Mouse (Mus musculus) spleen, adult 2 months (tissue): ENCODE measurements around the gene Mrpl27. TPM values are rescaled to one million over a fixed set of nuclear protein-coding genes. Genes with fewer than 3 reads are reported as not detected.

Experiments used
- DNase-seq, 2 experiments: peaks; one replicate each; pipeline versions ENCODE4 v3.0.0 to v3.0.0-alpha.2; 2012 to 2021; ENCODE audit warnings: low spot score in 2 of 2, low read depth in 1 of 2
- H3K27ac ChIP-seq: fragments of 200-500 bp; 2 replicates; pipeline ENCODE4 v1.5.1; 2012; ENCODE audit warnings: low read length, inconsistent platforms; ENCODE audit not compliant: insufficient read depth
- H3K27me3 ChIP-seq: fragments of 200-500 bp; 2 replicates; pipeline ENCODE4 v1.6.1; 2012; ENCODE audit warnings: mild to moderate bottlenecking, moderate library complexity, low read length, inconsistent platforms; ENCODE audit not compliant: control insufficient read depth, insufficient read depth
- H3K36me3 ChIP-seq: fragments of 200-500 bp; 2 replicates; pipeline ENCODE4 v1.6.1; 2012; ENCODE audit warnings: mild to moderate bottlenecking, low read length, inconsistent platforms; ENCODE audit not compliant: control insufficient read depth, insufficient read depth
- H3K4me1 ChIP-seq: fragments of 200-500 bp; 2 replicates; pipeline ENCODE4 v1.6.1; 2011; ENCODE audit warnings: inconsistent platforms; ENCODE audit not compliant: control insufficient read depth, insufficient read depth, insufficient read length
- H3K4me3 ChIP-seq: fragments of 200-500 bp; 2 replicates; pipeline ENCODE4 v1.5.1; 2011; ENCODE audit warnings: mild to moderate bottlenecking, inconsistent platforms; ENCODE audit not compliant: insufficient read depth, insufficient read length; ENCODE audit errors: extremely low read depth
- CTCF ChIP-seq: fragments of 200-500 bp; IDR thresholded peaks from 2 replicates; pipeline ENCODE4 v1.5.1; 2011; ENCODE audit warnings: mild to moderate bottlenecking, inconsistent platforms; ENCODE audit not compliant: insufficient read depth, insufficient read length, insufficient replicate concordance; ENCODE audit errors: extremely low read depth
- POLR2A ChIP-seq: fragments of 200-500 bp; IDR thresholded peaks from 2 replicates; pipeline ENCODE4 v1.6.1; 2011; ENCODE audit warnings: low read depth, low read length, inconsistent platforms
- WGBS: fragments of 180-500 bp; shearing (Covaris S2); methylation state at CpG from one replicate; pipeline ENCODE4 v1.1.7; 2018; 5-methylcytosine and 5-hydroxymethylcytosine counted together
- polyA plus RNA-seq: library from polyadenylated mRNA; depleted of rRNA; stranded (reverse); fragments of >200 nt; gene quantifications from 2 replicates; pipeline ENCODE4 v1.2.3, GENCODE M21; 2012; rRNA removed

Gene Mrpl27
- polyA plus RNA-seq = 11.9 and 14.2 TPM in 2 replicates

DNA sequence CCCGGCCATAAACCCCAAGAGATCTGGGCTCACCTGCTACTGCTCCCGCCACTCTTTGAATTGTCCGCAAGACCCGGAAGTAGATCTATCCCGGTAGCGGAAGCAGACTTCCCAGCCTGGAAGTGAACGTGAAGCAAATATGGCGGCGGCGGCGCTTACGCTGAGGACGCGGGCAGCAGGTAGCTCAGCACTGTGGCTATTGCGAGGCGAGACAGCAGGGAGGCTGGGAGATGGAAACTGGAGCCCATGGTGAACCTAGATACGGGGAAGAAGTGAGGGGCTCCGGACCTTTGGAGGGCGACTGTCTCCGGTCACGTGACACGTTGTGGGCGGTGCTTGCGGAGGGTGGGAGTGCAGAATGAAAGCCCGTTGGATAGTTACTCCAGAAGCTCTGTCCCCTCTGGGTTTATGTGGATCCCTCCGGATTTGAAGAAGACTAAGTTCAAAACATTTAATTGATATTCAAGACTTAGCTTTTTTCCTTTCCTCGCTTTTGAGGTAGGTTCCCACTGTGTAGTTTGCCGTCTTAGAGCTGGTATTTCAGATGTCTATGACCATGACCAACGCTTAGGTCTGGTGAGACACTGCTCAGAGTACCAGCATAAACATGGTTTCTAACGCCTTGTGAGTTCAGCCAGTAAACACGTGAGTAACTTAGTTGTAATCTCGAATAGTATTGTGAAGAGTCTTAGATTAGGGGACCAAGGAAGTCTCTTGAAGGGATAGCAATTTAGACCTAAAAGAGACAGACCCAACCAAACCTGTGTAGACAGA, at the start of gene Mrpl27, which contains the start of gene Eme1:
Mrpl27 (plus strand) TSS at position 105 of the 774 bp plus-strand sequence.
Eme1 (minus strand) TSS at position 302 of the 774 bp plus-strand sequence.
- Histone ChIP-seq H3K27ac (peak within 1 kb of the TSS; percentile 98), H3K36me3 (peaks cover 6% of the 10 kb centered on the region; the same call in 1 of the 2 replicates), H3K27me3 (no peaks in the 10 kb centered on the region), H3K4me1 (no peaks in the 10 kb centered on the region; the same call in 1 of the 2 replicates), H3K4me3 (peak within 1 kb of the TSS; percentile 99)
- DNase-seq = peak; percentile 68 to 83
- no peak for TF ChIP-seq CTCF
- peak; percentile 18; the same call in 1 of the 2 replicates for TF ChIP-seq POLR2A
- WGBS = under 1% methylated on average over 32 of the region's 32 CpGs

GRCm38 (mm10) chr11:94610744-94611740, 42.5 kb upstream of the Mrpl27 start:
- peaks cover 4% of the 10 kb centered on the region; the same call in 1 of the 2 replicates for H3K4me1 ChIP-seq
- no peaks in the 10 kb centered on the region for H3K27me3 ChIP-seq
- no peaks in the 10 kb centered on the region for H3K36me3 ChIP-seq
- no peak for DNase-seq
- H3K4me3 ChIP-seq = peak overlapping the region; percentile 9; the same call in 1 of the 2 replicates
- no peak for TF ChIP-seq CTCF
- TF ChIP-seq POLR2A = no peak
- 39% methylated on average over 4 of the region's 4 CpGs for WGBS
- peak overlapping the region; percentile 82 for H3K27ac ChIP-seq

GRCm38 (mm10) chr11:94614603-94615002, 39.0 kb upstream of the Mrpl27 start:
- TF ChIP-seq CTCF = no peak
- TF ChIP-seq POLR2A = no peak
- H3K4me3 ChIP-seq = no peak overlapping the region
- DNase-seq = no peak
- peaks cover 4% of the 10 kb centered on the region; the same call in 1 of the 2 replicates for H3K4me1 ChIP-seq
- no peaks in the 10 kb centered on the region for H3K36me3 ChIP-seq
- no peaks in the 10 kb centered on the region for H3K27me3 ChIP-seq
- WGBS = 94% methylated on average over 4 of the region's 4 CpGs
- no peak overlapping the region for H3K27ac ChIP-seq

DNA sequence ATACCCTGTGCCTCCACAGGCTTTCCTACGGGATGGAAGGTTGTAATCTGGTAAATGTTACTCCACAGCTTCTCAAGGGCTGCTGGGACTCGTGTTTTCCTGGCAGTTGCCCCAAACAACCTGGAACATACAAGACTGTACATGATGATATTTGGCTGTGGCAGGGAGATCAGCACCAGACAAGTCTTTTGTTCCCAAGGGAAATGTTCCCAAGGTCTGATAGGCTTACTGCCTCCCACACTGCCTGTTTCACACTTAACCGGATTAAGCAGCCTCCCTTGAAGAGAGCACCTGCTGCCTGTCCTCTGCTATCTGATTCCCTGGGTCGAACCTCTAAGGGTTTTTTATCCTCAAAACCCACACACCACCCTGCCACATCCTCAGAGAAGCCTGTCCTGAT, 38.1 kb upstream of the Mrpl27 start:
- Histone ChIP-seq H3K36me3 (no peaks in the 10 kb centered on the region), H3K4me3 (no peak overlapping the region), H3K27ac (no peak overlapping the region), H3K4me1 (peaks cover 4% of the 10 kb centered on the region; the same call in 1 of the 2 replicates), H3K27me3 (no peaks in the 10 kb centered on the region)
- DNase-seq = no peak
- 63% methylated on average over 4 of the region's 4 CpGs for WGBS
- TF ChIP-seq CTCF = no peak
- no peak for TF ChIP-seq POLR2A

DNA sequence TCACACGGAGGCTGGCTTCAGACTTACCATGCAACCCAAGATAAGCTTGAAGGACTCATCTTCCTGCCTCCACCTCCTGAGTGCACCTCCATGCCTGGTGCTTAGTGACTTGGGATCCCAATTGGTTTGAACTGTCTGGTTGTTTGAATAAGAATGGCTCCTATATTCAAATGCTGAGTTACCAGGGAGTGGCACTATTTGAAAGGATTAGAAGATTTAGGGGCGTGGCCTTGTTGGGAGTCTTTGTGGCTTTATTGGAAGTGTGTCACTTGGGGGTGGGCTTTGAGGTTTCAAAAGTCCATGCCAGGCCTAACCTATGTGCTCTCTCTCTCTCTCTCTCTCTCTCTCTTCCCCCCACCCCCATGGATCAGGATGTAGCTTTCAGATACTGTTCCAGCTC, 35.9 kb upstream of the Mrpl27 start:
- no peak for DNase-seq
- Histone ChIP-seq H3K27ac (no peak overlapping the region), H3K4me3 (no peak overlapping the region), H3K36me3 (no peaks in the 10 kb centered on the region), H3K4me1 (no peaks in the 10 kb centered on the region; the same call in 1 of the 2 replicates), H3K27me3 (no peaks in the 10 kb centered on the region)
- no peak for TF ChIP-seq POLR2A
- no peak for TF ChIP-seq CTCF
- 90% methylated on average over 2 of the region's 2 CpGs for WGBS

DNA sequence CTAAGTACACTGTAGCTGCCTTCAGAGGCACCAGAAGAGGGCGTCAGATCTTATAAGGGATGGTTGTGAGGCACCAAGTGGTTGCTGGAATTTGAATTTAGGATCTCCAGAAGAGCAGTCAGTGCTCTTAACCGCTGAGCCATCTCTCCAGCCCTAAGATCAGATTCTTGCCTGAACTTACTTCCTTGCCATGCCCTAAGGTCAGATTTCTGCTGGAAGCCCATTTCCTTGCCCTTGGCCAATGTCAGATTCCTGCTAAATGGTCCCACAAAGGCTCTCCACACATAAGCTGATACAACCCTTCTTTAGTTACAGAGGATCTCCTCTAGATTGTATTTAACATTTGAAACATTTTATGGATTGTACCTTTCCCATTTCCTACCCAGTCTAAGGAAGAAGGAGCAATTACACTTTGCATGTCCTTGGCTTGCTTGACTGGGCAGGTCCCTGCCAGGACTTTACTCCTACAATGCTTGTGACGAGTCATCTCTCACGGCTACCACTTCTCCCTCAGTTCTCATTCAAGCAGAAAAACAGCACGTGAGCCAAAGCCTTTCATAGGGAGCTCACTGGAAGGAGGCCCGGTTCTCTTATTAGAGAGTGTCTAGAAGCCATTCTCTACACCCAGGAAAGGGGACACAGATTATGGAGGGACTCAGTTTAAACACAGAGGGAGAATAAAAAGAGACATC, 32.7 kb upstream of the Mrpl27 start:
- no peak for DNase-seq
- 60% methylated on average over 6 of the region's 6 CpGs for WGBS
- TF ChIP-seq POLR2A (no peak), CTCF (no peak)
- Histone ChIP-seq H3K4me3 (no peak overlapping the region), H3K4me1 (no peaks in the 10 kb centered on the region), H3K36me3 (no peaks in the 10 kb centered on the region), H3K27ac (no peak overlapping the region), H3K27me3 (no peaks in the 10 kb centered on the region)
